ENCODE assay signal across 8 mouse cellular contexts in genomic region chr4:127419062-127419785, GRCm38 (mm10).
DNase-seq lines count a peak whose midpoint lies in the region; ATAC-seq and TF ChIP-seq lines count a peak whose summit lies in the region.

No protein-coding gene starts in this region.

- 37% methylated on average over 22 of the region's 22 CpGs for WGBS in heart, embryonic 10.5 days
- WGBS in limb, embryonic 11.5 days = 22% methylated on average over 22 of the region's 22 CpGs

- 0 out of 2 replicates have a peak overlapping the region, but pooled peaks have one; percentile 5 for H3K27ac ChIP-seq in heart, embryonic 10.5 days
- no peak overlapping the region for H3K27ac ChIP-seq in limb, embryonic 11.5 days (replicated peaks; ENCODE audit: low read depth, low read length)
- H3K27ac ChIP-seq in layer of hippocampus, adult 2 months = no peak overlapping the region

- H3K27me3 ChIP-seq in heart, embryonic 10.5 days (ENCODE audit: insufficient read depth, poor library complexity, severe bottlenecking) = peaks cover 5% of the 10 kb centered on the region; the same call in 1 of the 2 replicates
- H3K27me3 ChIP-seq in limb, embryonic 11.5 days (ENCODE audit: control insufficient read depth, insufficient read depth, low read length) = 0 out of 2 replicates have a peak, but pooled peaks cover 2% of the 10 kb centered on the region

- TF ChIP-seq CTCF in layer of hippocampus, adult 2 months (conservative IDR thresholded peaks at IDR 0.05) = no peak

- no peaks in the 10 kb centered on the region for H3K36me3 ChIP-seq in heart, embryonic 10.5 days
- H3K36me3 ChIP-seq in limb, embryonic 11.5 days (ENCODE audit: control insufficient read depth, insufficient read depth, low read length) = no peaks in the 10 kb centered on the region

- DNase-seq in layer of hippocampus, postnatal 10 days (ENCODE audit: low spot score in 2 of 2) = peak; percentile 51 to 54
- DNase-seq in layer of hippocampus, postnatal 25 days (ENCODE audit: extremely low spot score in 1 of 2, low spot score in 1 of 2) = no peak
- peak; percentile 54 for DNase-seq in cerebellum, adult 11-12 months
- DNase-seq in heart, embryonic 10.5 days (ENCODE audit: low spot score) = no peak
- DNase-seq in limb, embryonic 11.5 days (ENCODE audit: low spot score) = peak; percentile 40
- DNase-seq in skeletal muscle tissue, adult 2 months (ENCODE audit: low read depth, low spot score) = peak; percentile 1
- DNase-seq in spleen, postnatal 4 days (ENCODE audit: low spot score in 2 of 2) = no peak
- DNase-seq in layer of hippocampus, adult 2 months (ENCODE audit: low spot score in 2 of 2) = no peak

- no peak overlapping the region for H3K9ac ChIP-seq in limb, embryonic 11.5 days (ENCODE audit: low read length)

- H3K4me2 ChIP-seq in limb, embryonic 11.5 days (ENCODE audit: low read depth, severe bottlenecking) = no peak overlapping the region

- H3K4me3 ChIP-seq in heart, embryonic 10.5 days = no peak overlapping the region
- H3K4me3 ChIP-seq in limb, embryonic 11.5 days (ENCODE audit: low read depth, low read length) = no peak overlapping the region
- no peak overlapping the region for H3K4me3 ChIP-seq in layer of hippocampus, adult 2 months

- ATAC-seq in limb, embryonic 11.5 days (ENCODE audit: insufficient number of reproducible peaks, low FRiP score, low TSS enrichment, low read depth) = no peak

- no peaks in the 10 kb centered on the region for H3K9me3 ChIP-seq in heart, embryonic 10.5 days
- H3K9me3 ChIP-seq in limb, embryonic 11.5 days (ENCODE audit: control insufficient read depth, low read length) = no peaks in the 10 kb centered on the region

- peaks cover 38% of the 10 kb centered on the region for H3K4me1 ChIP-seq in heart, embryonic 10.5 days
- H3K4me1 ChIP-seq in limb, embryonic 11.5 days (ENCODE audit: control insufficient read depth, insufficient read depth, low read length) = peaks cover 3% of the 10 kb centered on the region; the same call in 1 of the 2 replicates

Comparison
In these comparisons a context has a peak if more than half of its experiments do, and no peak if none do; other contexts are left out.
1. DNase-seq: peak in layer of hippocampus, postnatal 10 days (2 of 2), cerebellum, adult 11-12 months (single experiment), limb, embryonic 11.5 days (single experiment) and skeletal muscle tissue, adult 2 months (single experiment); none in layer of hippocampus, postnatal 25 days (0 of 2), heart, embryonic 10.5 days (single experiment), spleen, postnatal 4 days (0 of 2) and layer of hippocampus, adult 2 months (0 of 2).